Mouse (Mus musculus): Measurements from ENCODE around the gene Actn1. TPM values are rescaled to one million over a fixed set of nuclear protein-coding genes. Genes with fewer than 3 reads are reported as not detected.
A peak's percentile ranks its signal among the peaks of the same experiment; 100 is the strongest.
"Not testable (repeated sequence)": the region's sequence is repeated elsewhere in the genome, so short reads cannot be mapped to it uniquely, and the experiment has no call there.

The Actn1 gene
- 35.8 and 54.6 TPM in 2 replicates for total RNA-seq (2021)
- long read RNA-seq, experiment 1, partial matches to known transcripts, result 1 of 4 reads
- long read RNA-seq, experiment 1, other reads (novel, unspliced or antisense), result 1 of 4 reads
- long read RNA-seq, experiment 2, transcript Actn1-201 (21 exons, 3,734 nt), result major isoform, 7 of 8 reads
- long read RNA-seq, experiment 2, partial matches to known transcripts, result 0 of 8 reads
- long read RNA-seq, experiment 2, other reads (novel, unspliced or antisense), result 1 of 8 reads

GRCm38 (mm10) chr12:80260056-80260743 lies at the start of gene Actn1:
Gene Actn1, minus strand, starts transcription at chr12:80260371.
- DNase-seq, result peak; percentile 94

GRCm38 (mm10) chr12:80307556-80307955 lies 47.4 kb upstream of the Actn1 start:
- DNase-seq, result no peak

GRCm38 (mm10) chr12:80304518-80304917 lies 44.3 kb upstream of the Actn1 start:
- no peak for DNase-seq

- no peak for DNase-seq
Measured at GRCm38 (mm10) chr12:80300833-80301456, 40.8 kb upstream of the Actn1 start.

- no peak for DNase-seq
Measured at GRCm38 (mm10) chr12:80298714-80299113, 38.5 kb upstream of the Actn1 start.

GRCm38 (mm10) chr12:80291895-80292435 lies 31.8 kb upstream of the Actn1 start:
- no peak for DNase-seq

GRCm38 (mm10) chr12:80290964-80291363 lies 30.8 kb upstream of the Actn1 start:
- DNase-seq, result no peak

- DNase-seq, result no peak
Measured at GRCm38 (mm10) chr12:80290483-80290882, 30.3 kb upstream of the Actn1 start.

- no peak for DNase-seq
Measured at GRCm38 (mm10) chr12:80289722-80290121, 29.6 kb upstream of the Actn1 start.

GRCm38 (mm10) chr12:80285890-80286289 lies 25.7 kb upstream of the Actn1 start:
- no peak for DNase-seq

GRCm38 (mm10) chr12:80284251-80284650 lies 24.1 kb upstream of the Actn1 start:
- not testable (repeated sequence) for DNase-seq

GRCm38 (mm10) chr12:80278866-80279265 lies 18.7 kb upstream of the Actn1 start:
- DNase-seq, result no peak

GRCm38 (mm10) chr12:80277428-80277827 lies 17.3 kb upstream of the Actn1 start:
- DNase-seq, result peak; percentile 66

- no peak for DNase-seq
Measured at GRCm38 (mm10) chr12:80275187-80275820, 15.1 kb upstream of the Actn1 start.

- peak; percentile 31 for DNase-seq
Measured at GRCm38 (mm10) chr12:80273020-80273686, 13.0 kb upstream of the Actn1 start.

- no peak for DNase-seq
Measured at GRCm38 (mm10) chr12:80271806-80272205, 11.6 kb upstream of the Actn1 start.

GRCm38 (mm10) chr12:80270924-80271323 lies 10.8 kb upstream of the Actn1 start:
- DNase-seq, result no peak

GRCm38 (mm10) chr12:80269303-80269702 lies 9.1 kb upstream of the Actn1 start:
- no peak for DNase-seq

GRCm38 (mm10) chr12:80267962-80268361 lies 7.8 kb upstream of the Actn1 start:
- no peak for DNase-seq

GRCm38 (mm10) chr12:80264388-80264787 lies 4.2 kb upstream of the Actn1 start:
- not testable (repeated sequence) for DNase-seq

GRCm38 (mm10) chr12:80260744-80261695 lies 849 bp upstream of the Actn1 start:
- DNase-seq, result no peak
